Mouse (Mus musculus) naive thymus-derived CD4-positive, alpha-beta T cell, adult 2 months (primary cell): ENCODE results near the gene Luc7l2.

Experiments
- DNase-seq: peaks from one replicate; pipeline ENCODE4 v3.0.0-alpha.2; 2011; ENCODE audit warnings: low read depth

The Luc7l2 gene

GRCm38 (mm10) chr6:38576096-38576495, 25.0 kb downstream of the Luc7l2 start:
- DNase-seq, result no peak

GRCm38 (mm10) chr6:38580112-38580857, 29.2 kb downstream of the Luc7l2 start:
- DNase-seq, result no peak

- peak; percentile 37 for DNase-seq
Measured at GRCm38 (mm10) chr6:38581711-38582110, 30.6 kb downstream of the Luc7l2 start.

GRCm38 (mm10) chr6:38597481-38597880, 46.3 kb downstream of the Luc7l2 start:
- no peak for DNase-seq

GRCm38 (mm10) chr6:38609892-38610291, 58.8 kb downstream of the Luc7l2 start:
- no peak for DNase-seq

- DNase-seq, result no peak
Measured at GRCm38 (mm10) chr6:38622406-38622805, 71.3 kb downstream of the Luc7l2 start.

- no peak for DNase-seq
Measured at GRCm38 (mm10) chr6:38623457-38623856, 72.3 kb downstream of the Luc7l2 start.

GRCm38 (mm10) chr6:38624439-38624838, 73.3 kb downstream of the Luc7l2 start:
- no peak for DNase-seq

- no peak for DNase-seq
Measured at GRCm38 (mm10) chr6:38626086-38626485, 75.0 kb downstream of the Luc7l2 start.

- DNase-seq, result no peak
Measured at GRCm38 (mm10) chr6:38627081-38627480, 75.9 kb downstream of the Luc7l2 start.

- no peak for DNase-seq
Measured at GRCm38 (mm10) chr6:38627486-38627885, 76.4 kb downstream of the Luc7l2 start.

- no peak for DNase-seq
Measured at GRCm38 (mm10) chr6:38629556-38629955, 78.4 kb downstream of the Luc7l2 start.

- no peak for DNase-seq
Measured at GRCm38 (mm10) chr6:38632826-38633225, 81.7 kb downstream of the Luc7l2 start.

- no peak for DNase-seq
Measured at GRCm38 (mm10) chr6:38634461-38634860, 83.3 kb downstream of the Luc7l2 start.

GRCm38 (mm10) chr6:38635941-38636851, 85.1 kb downstream of the Luc7l2 start:
- DNase-seq, result no peak

GRCm38 (mm10) chr6:38636852-38637618, 85.9 kb downstream of the Luc7l2 start, which contains the start of gene Klrg2:
Gene Klrg2 (minus strand): TSS chr6:38637242.
- DNase-seq, result no peak

- no peak for DNase-seq
Measured at GRCm38 (mm10) chr6:38640401-38640800, 89.3 kb downstream of the Luc7l2 start.

- DNase-seq, result no peak
Measured at GRCm38 (mm10) chr6:38641228-38641627, 90.1 kb downstream of the Luc7l2 start.

- DNase-seq, result no peak
Measured at GRCm38 (mm10) chr6:38641645-38642044, 90.5 kb downstream of the Luc7l2 start.

- no peak for DNase-seq
Measured at GRCm38 (mm10) chr6:38642593-38642992, 91.5 kb downstream of the Luc7l2 start.

- no peak for DNase-seq
Measured at GRCm38 (mm10) chr6:38643039-38643438, 91.9 kb downstream of the Luc7l2 start.

GRCm38 (mm10) chr6:38649545-38649944, 98.4 kb downstream of the Luc7l2 start:
- DNase-seq, result peak; percentile 23
